Mouse (Mus musculus): ENCODE data around the gene Igsf6. TPM values are rescaled to one million over a fixed set of nuclear protein-coding genes. Genes with fewer than 3 reads are reported as not detected.
"Not testable (repeated sequence)": the region's sequence is repeated elsewhere in the genome, so short reads cannot be mapped to it uniquely, and the experiment has no call there.

The Igsf6 gene
- polyA plus RNA-seq, 1 experiment = 0.28 TPM

GRCm38 (mm10) chr7:121034701-121035141 is 39.7 kb downstream of the Igsf6 start:
- DNase-seq = peak; percentile 81 to 89
- Histone ChIP-seq H3K4me3 (replicated peaks; ENCODE audit: insufficient read depth, low read depth, low read length) (peak overlapping the region; percentile 85), H3K27me3 (ENCODE audit: control insufficient read depth, insufficient read depth, low read length) (no peaks in the 10 kb centered on the region), H3K4me1 (ENCODE audit: control insufficient read depth, insufficient read depth, low read length) (peaks cover 6% of the 10 kb centered on the region; the same call in 1 of the 2 replicates), H3K27ac (ENCODE audit: insufficient read depth, low read length) (peak overlapping the region; percentile 93)
- under 1% methylated on average over 62 of the region's 63 CpGs for WGBS
- TF ChIP-seq POLR2A (IDR thresholded peaks at IDR 0.05; ENCODE audit: borderline replicate concordance, insufficient read depth, low read length) = no peak
- TF ChIP-seq CTCF (IDR thresholded peaks at IDR 0.05; ENCODE audit: borderline replicate concordance, insufficient read depth, low read depth, low read length) = no peak

DNA sequence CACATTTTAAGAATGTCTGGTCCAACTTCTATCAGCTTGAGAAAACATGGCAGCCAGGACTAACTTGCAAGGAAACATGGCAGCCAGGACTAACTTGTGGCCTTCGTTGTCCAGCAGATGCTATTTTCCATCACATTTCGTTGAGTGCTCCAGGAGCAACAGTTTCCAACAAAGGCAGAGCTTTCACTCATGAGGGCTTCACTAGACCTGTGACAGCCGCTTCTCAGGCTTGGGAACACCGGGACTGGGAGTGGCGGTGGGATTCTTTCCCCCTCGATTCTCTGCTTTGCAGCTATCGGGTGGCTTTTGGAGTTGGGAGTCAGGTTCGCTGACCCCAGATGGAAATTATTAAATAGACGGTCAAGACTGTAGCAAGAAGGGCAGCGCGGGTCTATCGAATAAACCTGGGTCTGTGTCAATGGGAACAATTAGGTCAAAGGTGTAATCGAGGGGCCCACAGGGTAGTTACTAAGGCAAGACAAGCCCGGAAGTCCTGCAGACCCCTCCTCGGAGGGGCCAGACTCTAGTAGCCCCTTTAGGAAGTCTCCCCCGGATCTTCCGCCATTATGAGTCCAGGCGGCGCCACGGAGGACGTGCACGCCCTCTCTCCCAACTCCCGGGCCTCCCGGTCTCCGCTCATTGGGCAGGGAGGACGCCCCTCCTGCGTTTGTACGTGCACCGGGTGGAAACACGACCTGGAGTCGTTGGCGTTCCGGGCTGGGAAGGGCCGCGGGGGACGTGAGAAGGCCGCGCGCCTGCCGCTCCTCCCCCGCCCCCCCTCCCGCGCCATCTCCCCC is 40.3 kb downstream of the Igsf6 start, which contains the start of gene Mettl9:
Gene Mettl9, plus strand, starts transcription at position 590 of the 797 bp plus-strand sequence.
- H3K27ac ChIP-seq (ENCODE audit: insufficient read depth, low read length) = peak within 1 kb of the TSS; percentile 93
- peak within 1 kb of the TSS; percentile 85 for H3K4me3 ChIP-seq (replicated peaks; ENCODE audit: insufficient read depth, low read depth, low read length)
- 1% methylated on average over 37 of the region's 43 CpGs for WGBS
- TF ChIP-seq POLR2A (IDR thresholded peaks at IDR 0.05; ENCODE audit: borderline replicate concordance, insufficient read depth, low read length) (peak; percentile 94), CTCF (IDR thresholded peaks at IDR 0.05; ENCODE audit: borderline replicate concordance, insufficient read depth, low read depth, low read length) (no peak)
- H3K4me1 ChIP-seq (ENCODE audit: control insufficient read depth, insufficient read depth, low read length) = peaks cover 5% of the 10 kb centered on the region; the same call in 1 of the 2 replicates
- peak; percentile 94 to 95 for DNase-seq
- H3K27me3 ChIP-seq (ENCODE audit: control insufficient read depth, insufficient read depth, low read length) = no peaks in the 10 kb centered on the region

- H3K27ac ChIP-seq (ENCODE audit: insufficient read depth, low read length); H3K4me1 ChIP-seq (ENCODE audit: control insufficient read depth, insufficient read depth, low read length); H3K27me3 ChIP-seq (ENCODE audit: control insufficient read depth, insufficient read depth, low read length); H3K4me3 ChIP-seq (replicated peaks; ENCODE audit: insufficient read depth, low read depth, low read length); DNase-seq: not testable (repeated sequence)
These were observed 44.4 kb downstream of the Igsf6 start for GRCm38 (mm10) chr7:121029947-121030346.

DNA sequence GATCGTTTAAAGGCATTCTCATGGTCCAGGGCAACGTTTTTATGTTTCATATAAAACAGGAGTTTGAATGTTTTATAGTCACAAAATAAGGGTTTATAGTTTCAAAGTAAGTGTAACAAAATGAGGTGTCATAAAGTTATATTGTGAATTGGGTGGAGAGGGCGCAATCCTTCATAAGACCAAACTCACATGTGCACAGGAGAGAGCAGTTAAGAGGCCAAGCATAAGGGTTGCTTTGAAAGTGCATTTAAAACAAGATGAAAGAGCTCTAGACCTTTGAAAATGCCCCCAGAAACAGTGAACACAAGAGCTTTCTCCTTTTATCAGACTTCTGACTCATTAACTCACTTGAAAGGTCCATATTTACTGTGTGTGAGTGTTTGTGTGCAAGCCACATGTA is 48.1 kb downstream of the Igsf6 start:
- TF ChIP-seq POLR2A (IDR thresholded peaks at IDR 0.05; ENCODE audit: borderline replicate concordance, insufficient read depth, low read length) (no peak), CTCF (IDR thresholded peaks at IDR 0.05; ENCODE audit: borderline replicate concordance, insufficient read depth, low read depth, low read length) (no peak)
- 64% methylated on average over 3 of the region's 3 CpGs for WGBS

GRCm38 (mm10) chr7:121025221-121026008 is 49.0 kb downstream of the Igsf6 start:
- 78% methylated on average over 6 of the region's 6 CpGs for WGBS
- TF ChIP-seq POLR2A (IDR thresholded peaks at IDR 0.05; ENCODE audit: borderline replicate concordance, insufficient read depth, low read length) = no peak
- no peak for TF ChIP-seq CTCF (IDR thresholded peaks at IDR 0.05; ENCODE audit: borderline replicate concordance, insufficient read depth, low read depth, low read length)
- Histone ChIP-seq H3K27ac (ENCODE audit: insufficient read depth, low read length) (no peak overlapping the region), H3K4me3 (replicated peaks; ENCODE audit: insufficient read depth, low read depth, low read length) (no peak overlapping the region), H3K27me3 (ENCODE audit: control insufficient read depth, insufficient read depth, low read length) (no peaks in the 10 kb centered on the region), H3K4me1 (ENCODE audit: control insufficient read depth, insufficient read depth, low read length) (no peaks in the 10 kb centered on the region)
- no peak for DNase-seq

More for the DNA sequence above, 48.1 kb downstream of the Igsf6 start:
- Histone ChIP-seq H3K27ac (ENCODE audit: insufficient read depth, low read length) (no peak overlapping the region), H3K4me1 (ENCODE audit: control insufficient read depth, insufficient read depth, low read length) (no peaks in the 10 kb centered on the region), H3K27me3 (ENCODE audit: control insufficient read depth, insufficient read depth, low read length) (no peaks in the 10 kb centered on the region), H3K4me3 (replicated peaks; ENCODE audit: insufficient read depth, low read depth, low read length) (no peak overlapping the region)
- DNase-seq = no peak

DNA sequence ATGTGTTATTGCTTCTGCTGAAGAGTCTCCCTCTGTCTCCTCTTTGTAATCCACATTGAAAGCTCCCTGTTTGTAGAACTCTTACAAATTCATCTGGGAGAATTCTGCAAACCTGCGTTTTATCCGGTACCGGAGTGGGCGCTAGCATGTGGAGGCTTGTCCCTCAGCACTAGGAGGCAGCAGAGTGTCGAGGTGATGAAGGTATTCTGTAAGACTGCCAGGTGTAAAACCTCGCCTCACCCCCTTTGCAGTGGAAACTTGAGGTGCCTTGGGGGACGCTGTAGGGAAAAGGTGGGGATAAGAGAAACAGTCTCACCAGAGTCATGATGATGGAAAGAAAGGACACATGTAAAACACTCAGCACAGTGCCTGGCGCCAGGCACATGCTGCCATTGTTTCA is 54.1 kb downstream of the Igsf6 start:
- 42% methylated on average over 8 of the region's 8 CpGs for WGBS
- TF ChIP-seq POLR2A (IDR thresholded peaks at IDR 0.05; ENCODE audit: borderline replicate concordance, insufficient read depth, low read length) (no peak), CTCF (IDR thresholded peaks at IDR 0.05; ENCODE audit: borderline replicate concordance, insufficient read depth, low read depth, low read length) (no peak)

GRCm38 (mm10) chr7:121018778-121019177 is 55.6 kb downstream of the Igsf6 start:
- Histone ChIP-seq H3K4me1 (ENCODE audit: control insufficient read depth, insufficient read depth, low read length) (no peaks in the 10 kb centered on the region), H3K27ac (ENCODE audit: insufficient read depth, low read length) (no peak overlapping the region), H3K27me3 (ENCODE audit: control insufficient read depth, insufficient read depth, low read length) (no peaks in the 10 kb centered on the region), H3K4me3 (replicated peaks; ENCODE audit: insufficient read depth, low read depth, low read length) (no peak overlapping the region)
- 85% methylated on average over 3 of the region's 3 CpGs for WGBS
- TF ChIP-seq POLR2A (IDR thresholded peaks at IDR 0.05; ENCODE audit: borderline replicate concordance, insufficient read depth, low read length) (no peak), CTCF (IDR thresholded peaks at IDR 0.05; ENCODE audit: borderline replicate concordance, insufficient read depth, low read depth, low read length) (no peak)
- DNase-seq = no peak

More for the DNA sequence above, 54.1 kb downstream of the Igsf6 start:
- Histone ChIP-seq H3K4me3 (replicated peaks; ENCODE audit: insufficient read depth, low read depth, low read length) (no peak overlapping the region), H3K27me3 (ENCODE audit: control insufficient read depth, insufficient read depth, low read length) (no peaks in the 10 kb centered on the region), H3K27ac (ENCODE audit: insufficient read depth, low read length) (no peak overlapping the region), H3K4me1 (ENCODE audit: control insufficient read depth, insufficient read depth, low read length) (no peaks in the 10 kb centered on the region)
- DNase-seq = no peak
